Mouse (Mus musculus): ENCODE data around the gene Nos3.
"Not testable (repeated sequence)": the region's sequence is repeated elsewhere in the genome, so short reads cannot be mapped to it uniquely, and the experiment has no call there.

Nos3 gene

GRCm38 (mm10) chr5:24379501-24379900 is 14.9 kb downstream of the Nos3 start:
- DNase-seq = no peak

GRCm38 (mm10) chr5:24380499-24380898 is 15.9 kb downstream of the Nos3 start:
- no peak for DNase-seq

GRCm38 (mm10) chr5:24381486-24381885 is 16.9 kb downstream of the Nos3 start:
- DNase-seq = no peak

GRCm38 (mm10) chr5:24381988-24382387 is 17.4 kb downstream of the Nos3 start:
- DNase-seq = no peak

- DNase-seq = peak; percentile 96
These were observed 18.6 kb downstream of the Nos3 start for GRCm38 (mm10) chr5:24383026-24383859.

GRCm38 (mm10) chr5:24384407-24384806 is 19.8 kb downstream of the Nos3 start:
- no peak for DNase-seq

GRCm38 (mm10) chr5:24385374-24385773 is 20.8 kb downstream of the Nos3 start:
- no peak for DNase-seq

- DNase-seq = no peak
These were observed 21.4 kb downstream of the Nos3 start for GRCm38 (mm10) chr5:24385887-24386550.

GRCm38 (mm10) chr5:24387264-24388241 is 22.9 kb downstream of the Nos3 start:
- peak; percentile 75 for DNase-seq

GRCm38 (mm10) chr5:24388246-24388915 is 23.8 kb downstream of the Nos3 start:
- DNase-seq = no peak

GRCm38 (mm10) chr5:24389011-24389657 is 24.5 kb downstream of the Nos3 start:
- peak; percentile 70 for DNase-seq

GRCm38 (mm10) chr5:24389658-24390020 is 25.0 kb downstream of the Nos3 start:
- no peak for DNase-seq

GRCm38 (mm10) chr5:24391864-24392263 is 27.3 kb downstream of the Nos3 start, which contains the start of gene Atg9b:
TSS of gene Atg9b (minus strand) at chr5:24392143.
- no peak for DNase-seq

GRCm38 (mm10) chr5:24392724-24393123 is 28.1 kb downstream of the Nos3 start:
- DNase-seq = no peak

- DNase-seq = peak; percentile 89
These were observed 28.9 kb downstream of the Nos3 start, which contains the start of gene Abcb8 for GRCm38 (mm10) chr5:24393392-24393997. TSS of gene Abcb8 (plus strand) at chr5:24393663.

- peak; percentile 96 for DNase-seq
These were observed 29.7 kb downstream of the Nos3 start for GRCm38 (mm10) chr5:24394165-24394894.

- not testable (repeated sequence) for DNase-seq
These were observed 31.6 kb downstream of the Nos3 start for GRCm38 (mm10) chr5:24396254-24396653.

GRCm38 (mm10) chr5:24399686-24400085 is 35.1 kb downstream of the Nos3 start:
- no peak for DNase-seq

- DNase-seq = no peak
These were observed 35.8 kb downstream of the Nos3 start for GRCm38 (mm10) chr5:24400362-24400761.

- no peak for DNase-seq
These were observed 36.4 kb downstream of the Nos3 start for GRCm38 (mm10) chr5:24400911-24401605.

Data from embryo, embryonic 11 days (tissue).